Comparison of ENCODE assay signal across 12 mouse cellular contexts in genomic region chr5:144514738-144515137, GRCm38 (mm10). TPM values are rescaled to one million over a fixed set of nuclear protein-coding genes. Genes with fewer than 3 reads are reported as not detected.
DNase-seq lines count a peak whose midpoint lies in the region; ATAC-seq and TF ChIP-seq lines count a peak whose summit lies in the region.
"Had no signal": no experiment of that assay in that cellular context is flagged by ENCODE, and none has a peak within 500 bp of the region (broad histone marks: within the 10 kb centered on the region; RNA-seq: fewer than 3 reads in every experiment).

No protein-coding gene starts in this region.

- no peaks in the 10 kb centered on the region for H3K4me1 ChIP-seq in heart, postnatal 0 days (ENCODE audit: control insufficient read depth, insufficient read depth)
- no peaks in the 10 kb centered on the region for H3K4me1 ChIP-seq in heart, embryonic 12.5 days (replicated peaks)
- H3K4me1 ChIP-seq in neural tube, embryonic 15.5 days, result peaks cover 1% of the 10 kb centered on the region; the same call in 1 of the 2 replicates
- H3K4me1 ChIP-seq: lung, embryonic 15.5 days had no signal

- no peak overlapping the region for H3K27ac ChIP-seq in heart, postnatal 0 days (ENCODE audit: low read depth)
- no peak overlapping the region for H3K27ac ChIP-seq in heart, embryonic 12.5 days (ENCODE audit: poor library complexity, severe bottlenecking)
- no peak overlapping the region for H3K27ac ChIP-seq in neural tube, embryonic 15.5 days (replicated peaks)
- H3K27ac ChIP-seq: lung, embryonic 15.5 days; neural tube, embryonic 13.5 days had no signal

- H3K9me3 ChIP-seq in heart, postnatal 0 days (replicated peaks; ENCODE audit: control insufficient read depth, low read length), result no peaks in the 10 kb centered on the region
- 0 out of 2 replicates have a peak, but pooled peaks cover 4% of the 10 kb centered on the region for H3K9me3 ChIP-seq in heart, embryonic 12.5 days (replicated peaks)
- H3K9me3 ChIP-seq in neural tube, embryonic 15.5 days (replicated peaks), result no peaks in the 10 kb centered on the region
- H3K9me3 ChIP-seq: lung, embryonic 15.5 days; neural tube, embryonic 13.5 days had no signal

- H3K4me2 ChIP-seq in heart, postnatal 0 days (ENCODE audit: low read depth, low read length), result no peak overlapping the region
- H3K4me2 ChIP-seq in heart, embryonic 12.5 days, result no peak overlapping the region
- no peak overlapping the region for H3K4me2 ChIP-seq in neural tube, embryonic 15.5 days
- H3K4me2 ChIP-seq: lung, embryonic 15.5 days; neural tube, embryonic 13.5 days had no signal

- H3K9ac ChIP-seq in heart, postnatal 0 days (replicated peaks; ENCODE audit: low read depth, low read length), result no peak overlapping the region
- H3K9ac ChIP-seq in heart, embryonic 12.5 days, result no peak overlapping the region
- no peak overlapping the region for H3K9ac ChIP-seq in neural tube, embryonic 15.5 days (replicated peaks)
- H3K9ac ChIP-seq: lung, embryonic 15.5 days; neural tube, embryonic 13.5 days had no signal

- no peaks in the 10 kb centered on the region for H3K36me3 ChIP-seq in heart, postnatal 0 days (replicated peaks; ENCODE audit: control insufficient read depth, insufficient read depth, low read length)
- H3K36me3 ChIP-seq in heart, embryonic 12.5 days, result no peaks in the 10 kb centered on the region
- H3K36me3 ChIP-seq in neural tube, embryonic 15.5 days, result no peaks in the 10 kb centered on the region
- H3K36me3 ChIP-seq: lung, embryonic 15.5 days; neural tube, embryonic 13.5 days had no signal

- 54% methylated on average over 6 of the region's 6 CpGs for WGBS in heart, postnatal 0 days
- WGBS in heart, embryonic 12.5 days, result 47% methylated on average over 6 of the region's 6 CpGs
- WGBS in neural tube, embryonic 15.5 days, result 63% methylated on average over 6 of the region's 6 CpGs

- no peaks in the 10 kb centered on the region for H3K27me3 ChIP-seq in heart, postnatal 0 days (ENCODE audit: control insufficient read depth, insufficient read depth, low read length)
- no peaks in the 10 kb centered on the region for H3K27me3 ChIP-seq in heart, embryonic 12.5 days (replicated peaks)
- H3K27me3 ChIP-seq in neural tube, embryonic 15.5 days (replicated peaks), result no peaks in the 10 kb centered on the region
- H3K27me3 ChIP-seq: lung, embryonic 15.5 days; neural tube, embryonic 13.5 days had no signal

- no peak for TF ChIP-seq EP300 in heart, postnatal 0 days (IDR thresholded peaks at IDR 0.05; ENCODE audit: low read depth)

- no peak overlapping the region for H3K4me3 ChIP-seq in heart, postnatal 0 days (ENCODE audit: low read depth, low read length)
- no peak overlapping the region for H3K4me3 ChIP-seq in heart, embryonic 12.5 days
- no peak overlapping the region for H3K4me3 ChIP-seq in neural tube, embryonic 15.5 days (replicated peaks)
- H3K4me3 ChIP-seq: lung, embryonic 15.5 days; neural tube, embryonic 13.5 days had no signal

- DNase-seq in heart, postnatal 0 days (ENCODE audit: low spot score), result no peak
- peak; percentile 22 for DNase-seq in neural tube, embryonic 10.5 days (ENCODE audit: extremely low spot score, low spot score)
- DNase-seq in embryo, embryonic 11 days, result peak; percentile 9
- peak; percentile 65 for DNase-seq in testis, postnatal 10 days (ENCODE audit: low spot score)
- DNase-seq in frontal cortex, postnatal 25 days (ENCODE audit: low spot score in 2 of 2), result no peak
- DNase-seq in lung, postnatal 25 days (ENCODE audit: low spot score), result no peak
- DNase-seq: cerebellum, adult 18-20 months; heart, postnatal 14 days had no signal

- no peak for ATAC-seq in heart, postnatal 0 days (ENCODE audit: insufficient read depth, low read depth)
- no peak for ATAC-seq in heart, embryonic 12.5 days (ENCODE audit: insufficient number of reproducible peaks, low FRiP score)
- no peak for ATAC-seq in neural tube, embryonic 15.5 days (ENCODE audit: low FRiP score)

- 0 out of 2 replicates have a peak, but pooled peaks have one; percentile 10 for TF ChIP-seq CTCF in heart, postnatal 0 days (IDR thresholded peaks at IDR 0.05; ENCODE audit: low read depth)

RNA-seq across cellular contexts. Expression of gene Nptx2, which starts 31.0 kb away (rescaled TPM):
- 0.04 TPM in 1 of 2 replicates, not detected in the other for total RNA-seq in heart, postnatal 0 days (2014; rRNA removed; ENCODE audit: low replicate concordance)
- polyA plus RNA-seq in heart, postnatal 0 days (2015; fragmentation: Nextera tagmentation; extraction: Ambion mirVana), result 0.04 TPM in 1 of 2 replicates, not detected in the other
- polyA plus RNA-seq in heart, embryonic 12.5 days (2016; fragmentation: Nextera tagmentation; extraction: Ambion mirVana), result 0.19 and 0.22 TPM in 2 replicates
- polyA plus RNA-seq in neural tube, embryonic 15.5 days (2015; fragmentation: Nextera tagmentation; extraction: Ambion mirVana), result 13.5 and 15.1 TPM in 2 replicates

Comparison
In these comparisons a context has a peak if more than half of its experiments do, and no peak if none do; other contexts are left out.
1. DNase-seq: peak in neural tube, embryonic 10.5 days (single experiment), embryo, embryonic 11 days (single experiment) and testis, postnatal 10 days (single experiment); none in heart, postnatal 0 days (single experiment), frontal cortex, postnatal 25 days (0 of 2) and lung, postnatal 25 days (single experiment).
2. RNA of gene Nptx2, which starts 31.0 kb away (polyA plus RNA-seq): 13.5 to 15.1 TPM in neural tube, embryonic 15.5 days; 0.19 to 0.22 TPM in heart, embryonic 12.5 days and 0.04 TPM in heart, postnatal 0 days; every median in the first group is over 10 times any median in the second.